Mouse (Mus musculus): Measurements from ENCODE around the gene Lcp1.

- TF ChIP-seq CTCF (IDR thresholded peaks at IDR 0.05; ENCODE audit: control insufficient read depth, insufficient read depth, insufficient replicate concordance, low read depth, low read length) (no peak), POLR2A (IDR thresholded peaks at IDR 0.05; ENCODE audit: control insufficient read depth, low read depth, low read length) (no peak)
Measured at GRCm38 (mm10) chr14:75102956-75103355, 27.9 kb upstream of the Lcp1 start.
